Mouse (Mus musculus) forebrain, embryonic 13.5 days (tissue): Measurements from ENCODE around the gene Srcin1. TPM values are rescaled to one million over a fixed set of nuclear protein-coding genes. Genes with fewer than 3 reads are reported as not detected.

Experiments used
- ATAC-seq: fragments of 200-750 bp; cut with Nextera tagmentation; 2 replicates; pipeline ENCODE4 v1.8.0; 2017
- H3K27ac ChIP-seq: fragments of 300-500 bp; sonication (generic); 2 replicates; pipeline ENCODE4 v1.5.1; 2015; ENCODE audit warnings: inconsistent platforms, mild to moderate bottlenecking, moderate library complexity
- H3K27me3 ChIP-seq: fragments of 300-500 bp; sonication (generic); 2 replicates; pipeline ENCODE4 v1.6.1; 2015; ENCODE audit warnings: mild to moderate bottlenecking, inconsistent platforms
- H3K36me3 ChIP-seq: fragments of 300-500 bp; sonication (generic); 2 replicates; pipeline ENCODE4 v1.6.1; 2015; ENCODE audit warnings: mild to moderate bottlenecking, inconsistent platforms; ENCODE audit not compliant: poor library complexity, severe bottlenecking
- H3K4me1 ChIP-seq: fragments of 300-500 bp; sonication (generic); 2 replicates; pipeline ENCODE4 v1.6.1; 2015; ENCODE audit warnings: inconsistent platforms
- H3K4me2 ChIP-seq: fragments of 300-500 bp; sonication (generic); 2 replicates; pipeline ENCODE4 v1.6.1; 2015; ENCODE audit warnings: inconsistent platforms, mild to moderate bottlenecking, moderate library complexity
- H3K4me3 ChIP-seq: fragments of 300-500 bp; sonication (generic); 2 replicates; pipeline ENCODE4 v1.5.1; 2015; ENCODE audit warnings: mild to moderate bottlenecking, inconsistent platforms
- H3K9ac ChIP-seq: fragments of 300-500 bp; sonication (generic); 2 replicates; pipeline ENCODE4 v1.6.1; 2015; ENCODE audit warnings: mild to moderate bottlenecking, inconsistent platforms
- H3K9me3 ChIP-seq: fragments of 300-500 bp; sonication (generic); replicated peaks from 2 replicates; pipeline ENCODE4 v1.6.1; 2016; ENCODE audit warnings: inconsistent platforms
- WGBS: fragments of 180-500 bp; shearing (Covaris S2); methylation state at CpG from one replicate; pipeline ENCODE4 v1.1.7; 2015; 5-methylcytosine and 5-hydroxymethylcytosine counted together
- polyA plus RNA-seq: library from polyadenylated mRNA; unstranded; fragments of >200 nt; fragmentation: Nextera tagmentation; extraction: Ambion mirVana; gene quantifications from 2 replicates; pipeline ENCODE4 v1.2.1, GENCODE M21; 2015

The Srcin1 gene
- polyA plus RNA-seq, 1 experiment from 2014 or later: 5.6 TPM

GRCm38 (mm10) chr11:97602223-97602622, 26.2 kb upstream of the Srcin1 start:
- Histone ChIP-seq H3K9me3 (no peaks in the 10 kb centered on the region), H3K4me3 (no peak overlapping the region), H3K27ac (no peak overlapping the region), H3K4me2 (no peak overlapping the region), H3K36me3 (no peaks in the 10 kb centered on the region), H3K4me1 (0 out of 2 replicates have a peak, but pooled peaks cover 5% of the 10 kb centered on the region), H3K9ac (no peak overlapping the region), H3K27me3 (no peaks in the 10 kb centered on the region)
- no peak for ATAC-seq
- WGBS: 18% methylated on average over 6 of the region's 6 CpGs

DNA sequence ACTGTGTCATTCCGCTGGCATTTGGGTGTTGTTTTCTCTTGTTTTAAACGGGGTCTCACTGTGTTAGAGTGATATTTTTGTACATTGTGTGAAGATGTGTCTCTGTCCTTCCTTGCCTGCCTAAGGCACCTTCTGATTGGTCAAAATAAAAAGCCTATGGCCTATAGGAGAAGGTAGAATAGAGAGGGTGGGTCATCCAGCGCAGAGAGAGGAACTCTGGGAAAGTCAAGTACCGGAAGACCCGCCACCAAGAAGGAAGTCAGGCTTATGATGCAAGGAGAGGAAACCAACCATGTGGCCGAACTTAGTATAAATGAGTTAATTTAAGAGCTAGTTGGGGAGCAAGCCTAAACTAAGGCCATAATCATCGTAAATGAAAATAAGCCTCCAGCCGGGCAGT, 23.1 kb upstream of the Srcin1 start:
- H3K27me3 ChIP-seq: 0 out of 2 replicates have a peak, but pooled peaks cover 3% of the 10 kb centered on the region
- H3K4me3 ChIP-seq: no peak overlapping the region
- H3K9me3 ChIP-seq: no peaks in the 10 kb centered on the region
- no peaks in the 10 kb centered on the region for H3K4me1 ChIP-seq
- no peak for ATAC-seq
- no peak overlapping the region for H3K9ac ChIP-seq
- no peak overlapping the region for H3K27ac ChIP-seq
- no peak overlapping the region for H3K4me2 ChIP-seq
- 89% methylated on average over 8 of the region's 8 CpGs for WGBS
- H3K36me3 ChIP-seq: no peaks in the 10 kb centered on the region

GRCm38 (mm10) chr11:97597945-97598691, 22.1 kb upstream of the Srcin1 start:
- ATAC-seq: no peak
- H3K4me3 ChIP-seq: no peak overlapping the region
- H3K4me1 ChIP-seq: no peaks in the 10 kb centered on the region
- H3K9me3 ChIP-seq: no peaks in the 10 kb centered on the region
- 0 out of 2 replicates have a peak, but pooled peaks cover 3% of the 10 kb centered on the region for H3K27me3 ChIP-seq
- 83% methylated on average over 10 of the region's 10 CpGs for WGBS
- H3K27ac ChIP-seq: no peak overlapping the region
- H3K9ac ChIP-seq: no peak overlapping the region
- H3K4me2 ChIP-seq: no peak overlapping the region
- no peaks in the 10 kb centered on the region for H3K36me3 ChIP-seq

DNA sequence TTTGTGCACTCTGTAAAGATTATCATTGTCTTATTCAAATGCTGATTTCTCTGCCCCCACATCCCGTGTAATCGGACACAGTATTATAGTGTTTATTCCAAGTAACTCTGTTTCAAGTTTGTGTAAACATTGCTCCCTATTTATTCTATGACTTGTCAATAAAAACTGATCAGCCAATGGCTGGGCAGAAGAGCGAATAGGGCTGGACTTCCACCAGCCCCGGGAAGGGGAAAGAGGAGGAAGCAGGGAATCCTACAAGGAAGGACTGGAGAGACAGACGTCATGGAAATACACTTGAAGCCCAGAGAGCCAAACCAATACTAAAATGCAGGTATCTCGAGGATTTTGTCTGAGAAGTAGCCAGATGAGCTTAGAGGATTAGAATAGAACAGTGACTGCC, 18.1 kb upstream of the Srcin1 start:
- WGBS: 56% methylated on average over 6 of the region's 6 CpGs
- H3K4me1 ChIP-seq: peaks cover 12% of the 10 kb centered on the region
- no peak overlapping the region for H3K4me3 ChIP-seq
- peaks cover 7% of the 10 kb centered on the region; the same call in 1 of the 2 replicates for H3K27me3 ChIP-seq
- no peak overlapping the region for H3K9ac ChIP-seq
- H3K4me2 ChIP-seq: no peak overlapping the region
- no peak for ATAC-seq
- no peaks in the 10 kb centered on the region for H3K36me3 ChIP-seq
- H3K9me3 ChIP-seq: no peaks in the 10 kb centered on the region
- H3K27ac ChIP-seq: no peak overlapping the region

- H3K27me3 ChIP-seq: peaks cover 7% of the 10 kb centered on the region; the same call in 1 of the 2 replicates
- H3K4me3 ChIP-seq: no peak overlapping the region
- H3K9ac ChIP-seq: no peak overlapping the region
- H3K36me3 ChIP-seq: no peaks in the 10 kb centered on the region
- no peaks in the 10 kb centered on the region for H3K9me3 ChIP-seq
- H3K27ac ChIP-seq: no peak overlapping the region
- no peak for ATAC-seq
- H3K4me1 ChIP-seq: peaks cover 13% of the 10 kb centered on the region
- WGBS: 33% methylated on average over 5 of the region's 5 CpGs
- H3K4me2 ChIP-seq: no peak overlapping the region
Measured at GRCm38 (mm10) chr11:97591910-97592309, 15.9 kb upstream of the Srcin1 start.

GRCm38 (mm10) chr11:97590227-97590960, 14.4 kb upstream of the Srcin1 start:
- H3K27ac ChIP-seq: no peak overlapping the region
- no peaks in the 10 kb centered on the region for H3K9me3 ChIP-seq
- peaks cover 13% of the 10 kb centered on the region for H3K4me1 ChIP-seq
- H3K9ac ChIP-seq: no peak overlapping the region
- peaks cover 7% of the 10 kb centered on the region; the same call in 1 of the 2 replicates for H3K27me3 ChIP-seq
- WGBS: 34% methylated on average over 24 of the region's 24 CpGs
- no peak for ATAC-seq
- no peak overlapping the region for H3K4me3 ChIP-seq
- H3K36me3 ChIP-seq: no peaks in the 10 kb centered on the region
- no peak overlapping the region; the same call in 1 of the 2 replicates for H3K4me2 ChIP-seq

DNA sequence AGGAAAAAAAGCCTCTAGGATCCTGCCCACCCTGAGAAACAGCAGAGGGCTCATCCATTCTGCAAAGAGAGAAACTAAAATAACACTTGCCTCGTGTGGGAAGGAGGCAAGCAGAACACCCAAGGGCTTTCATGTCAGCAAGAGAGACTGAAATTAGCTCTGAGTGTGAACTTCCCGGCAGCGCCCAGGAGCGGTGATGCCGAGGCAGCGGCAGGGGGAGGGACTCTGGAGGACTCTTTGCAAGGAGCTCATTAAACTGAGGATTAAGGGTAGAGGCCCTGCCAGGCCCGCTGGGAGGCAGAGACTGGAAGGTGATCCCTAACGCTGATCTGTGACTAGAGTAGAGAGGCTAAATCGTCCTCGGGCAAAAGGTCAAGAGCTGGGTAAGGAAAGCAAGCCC, 13.2 kb upstream of the Srcin1 start:
- no peaks in the 10 kb centered on the region for H3K9me3 ChIP-seq
- H3K4me2 ChIP-seq: no peak overlapping the region
- WGBS: 2% methylated on average over 10 of the region's 10 CpGs
- H3K9ac ChIP-seq: 0 out of 2 replicates have a peak overlapping the region, but pooled peaks have one; percentile 30
- peaks cover 4% of the 10 kb centered on the region; the same call in 1 of the 2 replicates for H3K27me3 ChIP-seq
- no peak for ATAC-seq
- no peak overlapping the region for H3K4me3 ChIP-seq
- H3K27ac ChIP-seq: no peak overlapping the region
- no peaks in the 10 kb centered on the region for H3K36me3 ChIP-seq
- peaks cover 13% of the 10 kb centered on the region for H3K4me1 ChIP-seq

GRCm38 (mm10) chr11:97585932-97586331, 9.9 kb upstream of the Srcin1 start:
- no peak overlapping the region for H3K4me3 ChIP-seq
- no peaks in the 10 kb centered on the region for H3K9me3 ChIP-seq
- H3K27me3 ChIP-seq: peaks cover 4% of the 10 kb centered on the region; the same call in 1 of the 2 replicates
- 77% methylated on average over 10 of the region's 10 CpGs for WGBS
- H3K36me3 ChIP-seq: no peaks in the 10 kb centered on the region
- no peak for ATAC-seq
- peaks cover 13% of the 10 kb centered on the region for H3K4me1 ChIP-seq
- H3K27ac ChIP-seq: no peak overlapping the region
- H3K9ac ChIP-seq: no peak overlapping the region
- no peak overlapping the region for H3K4me2 ChIP-seq

GRCm38 (mm10) chr11:97584476-97584875, 8.5 kb upstream of the Srcin1 start:
- Histone ChIP-seq H3K4me2 (no peak overlapping the region), H3K36me3 (no peaks in the 10 kb centered on the region), H3K27me3 (no peaks in the 10 kb centered on the region), H3K4me3 (no peak overlapping the region), H3K9me3 (no peaks in the 10 kb centered on the region), H3K9ac (no peak overlapping the region), H3K27ac (no peak overlapping the region), H3K4me1 (peaks cover 9% of the 10 kb centered on the region)
- 76% methylated on average over 7 of the region's 7 CpGs for WGBS
- no peak for ATAC-seq

DNA sequence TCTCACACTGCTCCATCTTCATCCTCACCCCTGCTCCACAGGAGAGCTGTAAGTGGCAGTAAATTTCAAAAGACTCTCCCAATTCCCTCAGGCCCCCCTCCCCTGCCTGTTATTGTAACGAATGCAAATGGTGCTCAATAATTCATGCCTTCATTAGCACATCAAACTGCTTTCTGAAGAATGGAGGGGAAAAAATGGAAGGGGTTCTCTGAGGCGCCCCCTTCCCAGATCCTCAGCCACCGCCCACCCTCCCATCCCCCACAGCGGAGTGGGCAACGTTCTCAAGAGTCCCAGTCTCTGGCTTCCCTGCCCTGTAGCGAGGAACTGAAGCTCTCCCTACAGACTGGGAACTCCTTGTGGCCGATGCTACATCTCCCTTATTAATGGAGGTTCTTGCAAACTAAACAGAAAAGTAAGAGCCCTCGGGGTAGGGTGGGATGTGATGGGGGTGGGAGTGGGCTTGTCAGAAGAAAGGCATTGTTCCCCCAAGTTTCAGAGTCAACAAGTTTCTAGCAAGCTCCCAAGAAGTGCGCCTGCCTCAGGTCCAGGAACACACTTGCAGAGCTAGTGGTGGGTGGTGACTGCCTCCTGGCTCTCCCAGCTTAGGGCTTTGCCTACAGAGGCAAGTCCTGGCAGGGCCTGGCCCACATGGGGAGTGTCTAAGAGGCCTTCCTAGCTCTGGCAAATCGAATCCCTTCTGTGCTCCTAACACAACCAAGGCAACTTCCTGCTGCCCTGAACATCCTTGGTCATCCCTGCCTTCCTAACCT, 3.3 kb upstream of the Srcin1 start:
- Histone ChIP-seq H3K9me3 (no peaks in the 10 kb centered on the region), H3K4me1 (peaks cover 34% of the 10 kb centered on the region), H3K9ac (no peak overlapping the region), H3K27ac (peak overlapping the region; percentile 48), H3K36me3 (no peaks in the 10 kb centered on the region), H3K4me3 (no peak overlapping the region), H3K27me3 (no peaks in the 10 kb centered on the region), H3K4me2 (peak overlapping the region; percentile 25)
- no peak for ATAC-seq
- WGBS: 16% methylated on average over 10 of the region's 10 CpGs

DNA sequence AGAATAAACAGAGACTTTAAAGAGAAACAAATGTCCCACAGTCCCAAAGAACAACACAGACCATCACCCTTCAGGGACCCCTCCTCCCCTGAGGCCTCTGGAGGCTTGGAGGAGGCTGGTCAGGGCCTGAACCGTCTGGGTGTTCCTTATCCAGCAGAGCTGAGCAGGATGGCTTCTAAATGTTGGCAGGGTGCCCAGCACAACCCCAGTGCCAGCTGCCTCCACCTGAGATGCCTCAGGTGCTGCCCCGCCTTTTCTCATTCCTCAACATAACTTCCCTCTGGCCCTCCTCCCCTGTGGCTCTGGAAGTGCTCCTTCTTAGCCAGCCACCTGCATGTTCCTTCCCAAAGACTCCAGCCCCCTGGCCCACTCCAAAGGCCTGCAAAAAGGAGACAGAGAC, 2.3 kb upstream of the Srcin1 start:
- Histone ChIP-seq H3K27ac (no peak overlapping the region), H3K4me3 (no peak overlapping the region), H3K36me3 (no peaks in the 10 kb centered on the region), H3K27me3 (no peaks in the 10 kb centered on the region), H3K4me1 (peaks cover 44% of the 10 kb centered on the region), H3K9me3 (no peaks in the 10 kb centered on the region), H3K4me2 (no peak overlapping the region; the same call in 1 of the 2 replicates), H3K9ac (peak overlapping the region; percentile 38; the same call in 1 of the 2 replicates)
- no peak for ATAC-seq
- WGBS: 42% methylated on average over 2 of the region's 2 CpGs

GRCm38 (mm10) chr11:97575638-97576037, 348 bp downstream of the Srcin1 start:
- Histone ChIP-seq H3K27ac (peak overlapping the region; percentile 97), H3K4me1 (peaks cover 70% of the 10 kb centered on the region), H3K36me3 (no peaks in the 10 kb centered on the region), H3K27me3 (no peaks in the 10 kb centered on the region), H3K4me2 (peak overlapping the region; percentile 79), H3K4me3 (peak overlapping the region; percentile 68), H3K9ac (peak overlapping the region; percentile 90), H3K9me3 (no peaks in the 10 kb centered on the region)
- 0% methylated on average over 18 of the region's 18 CpGs for WGBS
- ATAC-seq: peak; percentile 66
